Mouse (Mus musculus): ENCODE measurements around the gene Plxnd1.

Plxnd1 gene

DNA sequence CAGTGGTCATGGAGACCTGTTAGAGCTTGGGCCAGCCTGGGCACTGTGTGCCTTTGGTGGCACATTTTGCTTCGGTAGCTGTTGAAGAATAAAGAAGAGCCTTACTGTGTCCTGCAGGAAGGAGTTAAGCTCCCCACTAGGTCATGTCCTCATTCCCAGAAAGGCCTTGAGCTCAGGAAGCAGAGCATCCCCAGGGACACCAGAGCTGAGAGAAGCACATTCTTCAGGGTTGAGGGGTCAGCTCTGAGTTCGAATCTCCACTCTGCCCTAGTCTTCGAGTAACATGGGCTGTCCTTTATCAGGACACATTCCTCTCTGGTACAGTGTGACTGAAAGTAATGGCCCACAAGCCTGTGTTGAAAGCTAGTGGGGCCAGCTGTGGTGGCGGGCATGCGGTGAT, 74.9 kb downstream of the Plxnd1 start:
- no peak for DNase-seq (ENCODE audit: low read depth, low spot score)

DNA sequence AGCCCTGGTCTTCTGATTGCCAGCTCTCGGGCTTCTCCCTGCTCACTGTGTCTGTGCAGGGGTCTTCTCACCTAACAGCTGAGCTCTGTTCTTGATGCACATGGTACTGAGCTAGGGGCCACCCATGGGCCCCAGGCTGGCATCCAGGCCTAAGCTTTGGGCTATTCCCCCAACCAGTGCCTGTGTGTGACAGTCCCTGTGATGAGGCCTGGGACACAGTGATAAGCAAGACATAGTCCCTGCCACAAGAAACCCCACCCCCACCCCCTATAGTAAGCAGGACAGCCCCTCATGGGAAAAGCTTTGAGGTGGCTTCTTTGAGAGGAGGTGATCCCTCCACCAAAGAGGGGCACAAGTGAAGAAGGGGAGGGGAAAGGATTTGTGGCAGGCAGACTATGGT, 76.2 kb downstream of the Plxnd1 start:
- DNase-seq (ENCODE audit: low read depth, low spot score): no peak

DNA sequence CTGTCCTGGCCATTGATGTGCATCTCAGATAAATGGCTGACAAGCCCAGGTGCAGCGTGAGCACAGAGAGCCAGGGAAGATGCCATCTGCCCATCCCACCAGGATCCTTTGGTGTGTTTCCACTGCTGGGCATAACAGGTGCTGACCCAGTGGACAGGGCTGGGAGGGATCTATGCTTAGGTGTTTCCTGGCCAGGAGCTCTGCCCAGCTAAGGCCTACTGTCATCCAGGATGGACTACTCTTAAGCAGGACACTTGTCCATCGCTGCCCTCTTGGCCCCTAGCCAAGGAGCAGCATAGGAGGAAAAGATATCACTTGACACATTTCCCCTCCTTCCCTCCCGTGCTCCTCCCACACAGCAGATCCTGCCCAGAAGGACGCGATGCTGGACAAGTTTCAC, 78.2 kb downstream of the Plxnd1 start:
- DNase-seq (ENCODE audit: low read depth, low spot score): no peak

DNA sequence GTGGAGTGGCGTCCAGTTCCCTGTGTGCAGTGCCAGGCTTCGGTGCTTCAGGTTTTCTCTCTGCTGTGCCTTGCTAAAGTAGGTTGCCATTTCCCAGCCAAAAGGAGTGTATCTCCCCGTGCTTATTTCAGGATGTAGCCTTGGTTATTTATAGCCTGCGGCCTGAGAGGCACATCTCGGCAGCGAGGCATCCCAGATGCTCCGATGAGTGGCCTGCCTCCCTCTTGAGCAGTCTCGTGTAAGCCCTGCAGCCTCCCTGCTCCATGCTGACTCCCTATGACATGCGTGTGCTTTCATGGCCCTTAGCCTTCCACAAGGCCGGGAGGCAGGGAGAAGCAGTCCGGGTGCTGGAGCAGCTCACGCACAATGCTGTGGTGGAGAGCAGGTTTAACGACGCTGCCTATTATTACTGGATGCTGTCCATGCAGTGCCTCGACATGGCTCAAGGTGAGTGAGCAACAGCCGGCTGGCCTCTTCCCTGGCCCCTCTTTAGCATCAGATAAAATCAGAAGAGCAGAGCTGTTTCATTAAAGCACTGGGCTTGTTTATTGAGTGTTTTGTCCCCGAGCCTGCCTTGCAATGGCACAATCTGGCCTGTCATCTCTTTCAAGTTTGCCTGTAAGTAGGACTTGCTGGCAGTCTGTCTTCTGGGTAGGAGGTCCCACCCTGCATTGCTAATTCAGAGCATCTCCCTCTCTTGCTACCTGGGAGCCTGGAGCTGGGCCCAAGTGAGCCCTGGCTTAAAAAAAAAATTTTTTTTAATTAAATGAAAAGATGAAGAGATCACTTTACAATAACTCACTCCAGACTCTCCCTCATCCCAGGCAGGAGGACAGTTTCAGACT, 79.0 kb downstream of the Plxnd1 start:
- no peak for DNase-seq (ENCODE audit: low read depth, low spot score)

DNA sequence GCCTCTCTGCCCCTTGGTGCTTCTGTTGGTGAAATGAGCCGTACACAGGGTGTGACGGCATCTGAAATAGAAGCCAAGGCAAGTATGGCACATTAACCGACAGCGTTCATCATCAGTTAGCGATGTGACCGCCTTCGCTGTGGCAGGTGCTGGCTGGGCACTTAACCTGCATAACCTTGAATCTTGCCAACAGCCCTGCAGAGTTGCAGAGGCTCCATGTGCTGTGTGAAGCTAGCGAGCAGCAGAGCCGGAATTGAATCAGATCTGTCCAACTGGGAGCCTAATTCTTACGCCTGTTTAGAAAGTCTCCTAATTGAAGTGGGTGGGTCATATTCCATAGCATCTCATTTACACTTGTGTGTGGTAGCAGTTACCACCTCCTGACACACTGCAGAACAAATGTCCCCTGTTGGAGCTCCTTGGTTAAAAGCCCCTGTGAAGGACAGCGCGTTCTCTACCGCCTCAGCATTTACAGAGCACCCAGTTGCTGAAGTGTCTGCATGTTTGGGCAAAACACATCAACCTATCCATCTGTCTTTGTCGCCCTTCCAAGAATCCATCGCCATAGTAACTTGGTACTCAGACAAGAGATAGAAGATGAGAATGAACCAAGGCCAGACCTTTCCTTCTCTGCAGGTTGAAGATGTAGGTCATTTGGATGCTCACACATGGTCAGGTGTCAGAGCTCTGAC, 80.1 kb downstream of the Plxnd1 start:
- DNase-seq (ENCODE audit: low read depth, low spot score): no peak

DNA sequence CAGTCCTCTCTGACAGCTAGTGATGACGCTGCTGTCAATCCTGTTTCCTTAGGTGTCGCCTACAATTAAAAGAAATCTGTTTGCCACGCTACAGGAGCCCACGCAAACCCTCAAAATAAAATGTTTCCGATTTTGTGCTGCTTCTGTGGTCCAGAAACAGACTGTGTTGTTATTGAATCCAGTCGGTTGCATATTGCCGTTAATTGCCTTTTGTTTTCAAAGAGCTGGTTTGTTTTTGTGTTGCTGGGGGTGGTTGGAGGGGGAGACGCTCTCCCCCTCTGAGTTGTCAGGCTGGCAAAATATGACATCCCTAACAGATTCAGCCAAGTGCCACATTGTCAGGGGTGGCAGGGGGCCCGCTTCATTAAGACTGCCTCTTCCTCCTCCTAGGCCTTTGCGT, 81.3 kb downstream of the Plxnd1 start:
- DNase-seq (ENCODE audit: low read depth, low spot score): no peak

DNA sequence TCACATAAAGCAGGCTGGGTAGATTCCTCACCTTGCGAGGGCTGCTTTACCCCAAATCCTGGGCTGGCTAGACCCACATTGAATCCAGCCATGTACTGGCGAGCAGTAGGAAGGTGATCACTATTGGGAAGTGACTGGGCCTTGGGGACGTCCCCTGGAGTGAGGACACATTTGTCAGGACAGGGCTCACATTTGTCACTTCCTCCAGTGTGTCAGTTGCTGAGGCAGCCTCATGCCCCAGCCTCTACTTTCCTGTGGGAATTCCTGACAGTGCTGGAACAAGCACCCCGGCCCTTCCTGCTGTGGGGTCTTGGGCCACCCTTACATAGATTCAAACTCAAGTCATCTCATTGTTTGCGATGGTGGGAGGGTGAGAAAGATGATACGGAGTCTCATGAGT, 83.0 kb downstream of the Plxnd1 start:
- DNase-seq (ENCODE audit: low read depth, low spot score): no peak

DNA sequence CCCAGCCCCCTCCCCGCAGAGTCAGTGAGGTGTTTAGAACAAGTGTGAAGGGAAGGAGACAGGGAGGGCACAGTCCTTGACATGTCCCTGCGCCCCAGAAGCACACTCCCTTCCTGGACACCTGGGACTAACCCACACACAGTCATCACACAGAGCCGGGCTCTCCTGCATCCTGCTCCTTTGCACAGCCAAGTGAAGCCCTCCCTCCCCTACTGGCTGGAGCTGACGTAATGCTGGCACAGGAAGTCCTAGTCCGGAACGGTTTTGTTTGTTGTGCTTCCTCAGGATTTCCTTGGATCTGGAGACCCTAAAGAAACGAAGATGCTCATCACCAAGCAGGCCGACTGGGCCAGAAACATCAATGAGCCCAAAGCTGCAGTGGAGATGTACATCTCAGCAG, 84.9 kb downstream of the Plxnd1 start:
- DNase-seq (ENCODE audit: low read depth, low spot score): no peak

DNA sequence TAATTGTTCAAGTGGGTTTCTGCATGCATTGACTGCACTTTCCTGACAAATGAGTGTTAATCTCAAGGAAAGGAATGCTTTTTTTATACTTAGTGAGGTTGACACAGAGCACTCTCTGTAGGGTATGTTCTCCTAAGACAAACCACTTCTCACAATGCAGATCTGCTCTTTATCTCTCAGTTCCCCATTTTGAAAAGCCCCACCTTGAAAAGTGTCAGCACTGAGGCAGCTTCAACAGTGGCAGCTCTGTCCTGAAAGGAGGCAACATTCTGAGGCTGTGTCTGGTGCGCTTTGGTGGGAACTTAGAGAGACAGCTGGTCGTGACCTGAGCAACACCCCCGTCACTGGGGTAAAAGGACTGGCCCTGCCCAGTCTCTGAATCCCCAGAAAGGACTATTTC, 85.8 kb downstream of the Plxnd1 start:
- no peak for DNase-seq (ENCODE audit: low read depth, low spot score)

DNA sequence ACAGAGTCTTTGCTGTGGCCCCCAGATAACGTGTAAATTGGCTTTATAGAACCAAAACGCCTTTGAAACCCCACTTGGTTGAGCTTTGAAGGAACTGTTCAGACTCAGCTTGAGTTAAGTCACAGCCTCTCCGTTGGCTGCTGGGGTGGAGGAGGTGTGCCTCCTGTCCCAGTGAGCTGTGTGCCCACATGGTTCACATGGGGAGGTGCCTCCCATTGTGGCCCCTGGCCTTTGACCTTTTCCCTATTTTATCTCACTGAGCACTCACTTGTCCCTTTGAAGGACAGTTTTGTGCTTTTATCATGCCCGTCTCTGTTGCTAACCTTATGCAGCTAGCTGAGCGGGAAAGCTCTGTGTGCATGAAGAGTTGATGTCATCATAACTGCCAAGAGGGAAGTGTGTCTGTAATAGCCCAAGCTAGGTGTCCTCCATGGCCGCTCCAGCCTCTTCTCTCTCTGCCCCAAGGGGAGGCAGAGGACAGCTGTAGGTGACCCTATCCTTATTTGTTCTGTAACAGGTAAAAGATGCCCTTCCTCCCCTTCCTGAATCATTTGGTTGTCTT, 86.3 kb downstream of the Plxnd1 start:
- no peak for DNase-seq (ENCODE audit: low read depth, low spot score)

DNA sequence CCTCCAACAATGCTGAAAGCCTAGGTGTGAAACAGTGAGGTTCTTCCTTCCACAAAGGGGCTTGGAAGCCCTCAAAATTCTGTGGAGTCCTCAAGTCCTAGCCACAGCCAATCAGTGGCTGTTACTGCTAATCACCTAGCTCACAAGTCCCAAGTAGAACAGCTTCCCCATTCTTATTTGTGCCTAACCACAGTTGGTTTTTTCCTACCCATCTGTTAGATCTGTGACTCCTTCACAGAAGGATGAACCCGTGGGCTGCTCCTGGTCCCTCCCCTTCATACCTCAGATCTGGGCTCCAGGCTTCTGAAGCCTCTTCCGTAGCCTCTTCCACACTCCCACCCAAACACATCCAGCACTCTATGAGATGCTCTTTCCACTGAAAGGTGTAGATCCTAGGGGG, 87.9 kb downstream of the Plxnd1 start:
- DNase-seq (ENCODE audit: low read depth, low spot score): no peak

DNA sequence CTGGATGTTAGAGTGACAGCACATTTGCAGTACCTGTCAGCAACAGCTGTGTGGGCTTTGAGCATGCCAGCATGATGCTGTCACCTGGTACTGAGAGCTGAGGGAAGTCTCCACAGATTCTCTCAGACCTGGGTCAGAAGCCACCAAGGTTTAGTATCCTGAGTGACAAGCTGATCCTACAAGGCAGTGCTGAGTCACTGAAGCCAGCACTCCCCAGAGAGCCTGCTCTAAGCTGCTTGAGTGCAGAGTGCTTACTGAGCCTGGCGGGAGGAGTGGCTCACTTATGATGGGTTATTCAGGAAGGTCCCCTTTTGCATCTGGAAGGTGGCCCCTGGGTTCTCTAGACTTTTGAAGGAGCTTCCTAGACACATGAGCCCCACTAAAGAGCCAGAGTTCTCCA, 88.3 kb downstream of the Plxnd1 start:
- DNase-seq (ENCODE audit: low read depth, low spot score): no peak

DNA sequence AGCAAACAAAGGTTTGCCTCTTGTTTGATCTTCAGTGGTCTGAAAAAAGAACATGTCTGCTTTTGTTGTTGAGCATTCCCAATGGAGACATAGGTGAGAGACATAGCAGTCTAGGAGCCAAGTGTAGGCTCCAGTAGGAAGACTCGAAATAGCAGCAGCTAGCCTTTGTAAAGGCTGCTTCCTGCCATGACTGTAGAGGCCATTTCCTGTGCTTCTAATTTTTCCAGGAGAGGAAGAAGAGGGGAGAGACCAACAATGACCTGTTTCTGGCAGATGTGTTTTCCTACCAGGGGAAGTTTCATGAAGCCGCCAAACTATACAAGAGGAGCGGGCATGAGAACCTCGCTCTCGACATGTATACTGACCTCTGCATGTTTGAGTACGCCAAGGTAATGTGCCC, 89.2 kb downstream of the Plxnd1 start:
- DNase-seq (ENCODE audit: low read depth, low spot score): no peak

Data from CD4-positive helper T cell, adult 2 months (primary cell).